Mouse (Mus musculus) T-helper 2 cell (primary cell): Measurements from ENCODE around the gene App.

ENCODE experiments used
- in situ Hi-C: fragments of 300-600 bp; cut with MboI, MseI; formaldehyde crosslinking; loops from one replicate; pipeline ENCODE4 v1.15.1; 2025; ENCODE audit warnings: high pct_unique_total_duplicates

App gene

DNA sequence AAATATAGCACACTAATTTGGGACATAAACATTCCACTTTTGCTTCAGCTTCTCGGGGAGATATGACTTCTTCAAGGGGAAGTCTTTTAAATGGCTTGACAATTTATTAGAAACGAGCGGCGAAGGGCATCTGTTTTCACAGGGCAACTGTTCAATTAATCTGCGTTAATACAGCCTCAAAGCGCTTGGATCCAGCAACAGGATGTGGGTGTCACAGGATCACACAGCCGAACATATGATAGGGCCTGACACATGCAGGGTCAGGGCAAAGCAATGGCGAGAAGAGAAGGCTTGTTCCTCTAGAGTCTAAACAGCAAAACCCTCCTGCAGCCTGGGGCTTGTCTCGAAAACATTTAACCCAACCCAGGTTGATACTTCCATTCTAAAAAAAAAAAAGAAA is 22.7 kb downstream of the App start:
- in situ Hi-C loops: no loop called here

DNA sequence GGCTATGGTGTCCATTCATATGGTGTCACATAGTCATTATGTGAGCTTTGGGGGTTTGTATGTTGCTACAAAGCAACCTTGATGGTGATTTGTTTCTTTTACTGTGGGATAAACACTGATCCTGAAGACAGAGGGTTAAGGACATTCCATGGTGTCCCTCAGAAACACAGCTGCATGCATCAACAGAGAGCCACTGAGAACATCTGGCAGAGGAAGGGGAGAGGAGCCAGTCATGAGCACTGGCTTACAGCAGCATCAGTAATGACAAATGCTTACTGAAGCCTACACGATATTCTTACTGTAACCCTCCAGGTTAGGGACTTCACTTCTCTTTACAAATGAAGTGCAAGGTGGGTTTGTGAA is 24.1 kb downstream of the App start:
- in situ Hi-C loops: no loop called here

DNA sequence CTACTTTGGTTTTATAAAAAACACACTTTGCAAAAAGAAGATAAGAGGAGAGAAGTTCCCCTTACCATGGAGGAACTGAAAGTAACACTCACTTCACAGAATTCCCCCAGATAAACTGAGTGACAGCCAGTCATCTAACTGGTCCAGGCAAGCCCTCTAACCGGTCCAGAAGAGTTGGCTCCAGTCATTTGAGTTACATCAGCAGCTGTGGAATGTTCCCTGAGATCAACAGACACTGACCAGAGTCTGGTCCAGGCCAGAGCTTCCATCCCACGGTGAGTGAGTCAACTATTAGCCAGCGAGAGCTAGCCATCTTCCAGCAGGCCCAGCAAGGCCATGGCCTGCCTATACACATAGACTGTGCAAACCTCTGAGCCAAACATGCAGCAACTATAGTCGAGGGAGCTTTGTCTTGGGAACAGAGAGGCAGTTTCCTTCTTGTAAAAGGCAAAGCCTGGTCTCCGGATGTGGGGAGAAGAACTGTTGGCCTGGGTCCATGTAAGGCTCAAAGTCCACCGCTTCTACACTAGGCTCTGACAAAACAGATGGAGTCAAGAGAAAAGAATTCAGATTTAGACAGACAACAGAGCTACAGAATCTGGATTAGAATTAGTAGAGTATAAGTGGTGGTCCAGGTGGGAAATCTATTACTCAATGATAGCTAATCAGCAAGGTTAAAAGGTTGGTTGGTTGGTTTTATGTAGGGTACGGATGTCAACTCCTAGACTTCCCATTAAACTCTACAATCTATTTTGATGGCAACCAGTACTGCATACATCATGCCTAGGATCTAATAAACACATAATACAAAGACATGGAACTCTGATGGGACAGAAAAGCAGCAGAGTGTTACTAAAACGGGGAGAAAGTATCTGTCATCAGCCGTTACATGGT is 24.7 kb downstream of the App start:
- in situ Hi-C loops: no loop called here

DNA sequence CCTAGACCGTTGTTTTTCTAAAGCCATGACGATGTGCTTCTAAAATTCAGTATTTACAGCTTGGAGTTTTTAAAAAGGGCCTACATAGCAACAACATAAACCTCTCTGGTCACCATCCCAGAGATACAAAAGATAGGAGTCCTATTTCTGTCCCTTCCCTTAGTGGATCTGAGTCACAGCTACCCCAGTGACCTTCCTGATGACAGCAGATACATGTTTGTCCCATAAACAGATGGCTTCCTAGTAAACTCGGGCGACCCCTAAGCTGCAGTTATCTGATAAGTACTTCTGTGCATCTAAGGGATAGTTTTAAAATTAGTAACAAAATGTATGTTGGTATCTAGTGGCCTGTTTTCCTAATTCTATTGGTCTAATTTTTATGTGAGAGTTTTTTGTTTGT is 26.1 kb downstream of the App start:
- in situ Hi-C loops: no loop called here

DNA sequence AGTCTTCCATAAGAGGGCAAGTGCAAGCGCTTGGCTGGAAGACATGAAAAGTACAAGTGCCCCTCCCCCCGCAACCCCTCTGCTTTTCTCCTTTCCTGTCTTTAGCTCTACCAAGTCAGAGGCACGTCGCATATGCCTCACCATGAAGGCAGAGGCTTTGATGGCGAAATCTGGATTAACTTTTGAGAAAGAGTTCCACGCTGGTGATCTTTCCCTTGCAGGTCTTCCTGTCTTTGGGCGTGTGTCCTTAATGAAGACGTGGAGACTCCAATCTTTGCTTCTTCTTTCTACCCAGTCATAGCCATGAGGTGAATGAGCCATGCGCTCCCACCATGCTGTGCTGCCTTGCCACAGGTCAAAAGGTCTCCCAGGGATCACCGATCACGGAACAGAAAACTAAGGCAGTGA is 27.8 kb downstream of the App start:
- in situ Hi-C loops: no loop called here

DNA sequence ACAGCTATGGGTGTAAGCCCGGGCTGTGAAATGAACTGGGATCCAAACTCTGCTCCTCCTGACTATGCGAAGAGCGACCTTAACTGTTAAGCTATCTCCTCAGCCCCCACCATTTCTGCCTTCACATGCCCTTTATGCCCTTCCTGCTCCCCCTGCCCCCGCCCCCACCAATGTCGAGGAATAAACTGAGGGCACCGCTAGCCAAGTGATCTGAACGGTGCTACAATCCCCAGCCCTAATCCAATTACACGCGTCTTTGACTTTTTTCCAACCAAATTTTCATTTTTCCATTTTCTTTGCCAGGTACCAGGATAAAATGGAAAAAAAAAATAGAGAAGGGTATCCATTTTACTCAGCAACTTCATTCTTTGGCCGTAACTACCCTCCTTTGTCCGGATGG is 28.2 kb downstream of the App start:
- in situ Hi-C loops: no loop called here

DNA sequence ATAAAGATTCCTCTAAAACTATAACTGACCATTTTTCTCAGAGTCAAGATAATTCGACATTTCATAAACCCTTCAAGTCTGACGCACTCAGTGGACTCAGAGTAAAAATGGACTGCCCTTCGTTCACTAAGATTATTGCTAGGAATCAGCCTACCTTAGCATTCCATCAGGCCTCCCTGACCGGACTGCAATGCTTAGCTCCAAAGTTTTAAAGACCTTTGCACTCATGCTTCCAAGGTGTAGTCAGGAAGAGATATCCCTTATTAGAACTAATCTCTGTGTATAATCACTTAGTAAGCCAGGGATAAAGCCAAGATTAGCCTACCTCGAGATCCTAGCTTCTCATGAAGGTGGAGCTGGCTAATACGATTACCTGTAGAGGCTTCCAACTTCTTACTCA is 29.2 kb downstream of the App start:
- in situ Hi-C loops: no loop called here

DNA sequence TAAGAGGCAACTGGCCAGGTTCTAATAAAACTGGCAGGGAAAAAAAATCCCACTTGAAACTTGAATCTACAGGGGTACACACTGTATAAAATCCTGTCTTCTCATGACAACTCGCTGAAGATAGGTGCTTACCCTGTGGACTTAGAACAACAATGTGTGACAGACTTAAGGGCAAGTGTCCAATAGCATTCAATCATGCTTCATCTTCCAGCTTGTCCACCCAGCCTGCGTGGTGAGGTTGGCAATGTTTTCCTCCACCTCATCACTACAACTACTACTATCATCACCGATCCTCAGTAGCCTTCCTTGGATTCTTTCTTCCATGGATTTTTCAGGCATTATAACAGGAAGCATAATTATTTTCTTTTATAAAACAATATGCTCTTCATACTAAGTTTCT is 29.7 kb downstream of the App start:
- in situ Hi-C loops: no loop called here

DNA sequence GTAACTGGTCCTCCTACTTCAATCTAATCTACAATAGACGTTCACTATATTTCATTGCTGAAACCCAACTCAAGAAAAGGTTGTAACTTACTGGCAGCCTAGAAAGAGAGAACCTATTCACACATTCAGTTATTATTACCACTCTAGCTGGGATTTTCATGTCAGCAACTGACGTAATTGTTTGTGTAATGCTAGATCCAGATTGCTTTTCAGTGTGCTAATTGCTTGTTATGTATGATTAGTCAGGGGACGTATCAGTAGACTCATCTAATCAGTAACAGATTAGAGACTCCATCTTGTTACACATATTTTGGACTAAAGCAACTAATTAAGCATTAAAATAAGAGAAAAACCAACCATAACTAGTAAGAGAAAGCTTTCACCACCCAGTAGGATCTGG is 30.4 kb downstream of the App start:
- in situ Hi-C loops: no loop called here

DNA sequence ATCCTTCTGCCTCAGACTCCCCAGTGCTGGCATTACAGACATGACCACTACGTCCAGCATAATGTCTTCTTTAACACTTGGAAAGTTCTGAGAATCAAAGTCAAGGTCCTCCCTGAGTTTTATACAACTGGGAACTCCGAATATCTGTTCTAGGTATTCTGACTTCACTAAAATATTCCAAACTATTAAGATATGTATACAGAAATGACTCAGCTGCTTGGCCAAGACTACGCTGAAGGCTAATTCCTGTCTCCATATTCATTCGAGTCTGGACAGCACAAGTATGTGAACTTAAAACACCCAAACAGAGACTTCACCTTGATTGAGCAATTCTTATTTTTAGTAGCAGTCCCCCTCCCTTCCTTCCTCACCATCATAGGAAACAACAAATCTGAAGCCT is 32.2 kb downstream of the App start:
- in situ Hi-C loops: no loop called here

DNA sequence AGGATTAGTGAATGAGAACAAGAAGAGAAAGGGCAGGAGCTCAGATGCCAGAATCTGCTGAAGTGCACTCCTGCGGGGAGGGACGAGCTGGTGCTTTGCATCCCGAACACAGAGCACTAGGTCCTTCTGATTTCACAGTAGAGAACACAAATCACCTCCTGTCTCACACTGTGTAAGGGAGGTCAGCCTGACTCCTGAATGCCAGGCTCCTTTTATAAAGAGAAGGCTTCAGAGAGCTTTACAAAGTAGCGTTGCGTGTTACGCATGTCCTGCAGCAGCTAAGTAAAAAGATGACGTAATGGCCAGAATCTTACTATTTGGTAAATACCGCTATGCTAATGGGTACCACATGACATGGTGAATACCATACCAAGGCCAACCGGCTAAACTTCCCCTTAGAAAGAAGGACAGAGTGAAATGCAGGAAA is 34.4 kb downstream of the App start:
- in situ Hi-C loops: no loop called here

DNA sequence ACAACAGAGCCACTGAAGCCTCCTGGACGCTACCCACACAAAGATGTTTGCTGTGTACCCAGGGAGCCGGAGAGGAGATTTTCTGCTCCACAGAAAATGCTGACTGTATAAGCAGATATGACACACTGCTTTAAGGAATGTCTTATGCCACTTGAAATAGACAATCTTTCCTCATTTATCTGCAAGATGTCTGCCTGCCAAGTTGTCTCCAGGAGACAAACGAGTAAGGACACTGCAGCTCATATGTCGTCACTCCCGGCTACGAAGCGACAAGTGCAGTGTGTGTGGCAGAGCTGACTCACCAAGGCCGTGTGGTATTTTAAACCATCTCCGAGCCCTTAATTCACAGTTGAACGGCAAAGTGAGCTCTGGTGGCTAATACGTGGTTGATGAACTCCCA is 36.2 kb downstream of the App start:
- in situ Hi-C loops: no loop called here

DNA sequence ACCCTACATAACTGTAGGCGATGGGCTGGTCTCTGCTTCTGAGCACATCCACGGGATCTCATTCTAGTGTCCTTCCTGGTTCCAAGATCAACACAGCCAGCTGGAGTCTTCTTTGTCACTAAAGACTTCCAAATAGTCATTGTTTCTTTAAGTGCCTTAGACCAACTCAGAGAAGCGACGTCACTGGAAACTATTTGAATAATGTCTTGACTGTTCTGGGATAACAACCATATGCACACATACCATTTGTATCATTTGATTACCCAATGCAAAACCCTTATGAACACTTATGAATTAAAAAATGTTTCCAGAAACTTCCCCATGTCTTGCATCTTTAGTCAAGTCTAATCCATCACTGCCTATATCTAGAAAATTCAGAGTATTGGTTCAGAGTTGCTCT is 37.5 kb downstream of the App start:
- in situ Hi-C loops: no loop called here

DNA sequence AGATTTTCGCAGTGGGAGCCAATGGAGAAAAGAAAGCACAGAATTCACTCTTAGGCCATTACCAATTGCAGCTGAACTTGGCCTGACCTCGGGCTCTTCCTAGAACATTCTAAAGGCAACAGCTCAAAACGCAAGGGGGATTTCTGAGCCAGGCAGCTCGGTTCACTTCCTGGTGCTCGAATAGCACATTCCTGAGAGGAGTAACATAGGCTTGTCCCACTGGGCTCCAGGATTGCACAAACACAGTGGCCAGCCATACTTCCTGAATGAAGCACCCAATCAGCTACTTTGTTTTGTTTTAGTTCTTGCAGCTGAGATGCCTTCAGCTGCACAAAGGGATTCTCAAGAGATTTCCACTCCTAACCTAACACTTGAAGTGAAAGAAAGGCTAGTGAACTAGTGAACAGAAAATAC is 40.1 kb downstream of the App start:
- in situ Hi-C loops: no loop called here

DNA sequence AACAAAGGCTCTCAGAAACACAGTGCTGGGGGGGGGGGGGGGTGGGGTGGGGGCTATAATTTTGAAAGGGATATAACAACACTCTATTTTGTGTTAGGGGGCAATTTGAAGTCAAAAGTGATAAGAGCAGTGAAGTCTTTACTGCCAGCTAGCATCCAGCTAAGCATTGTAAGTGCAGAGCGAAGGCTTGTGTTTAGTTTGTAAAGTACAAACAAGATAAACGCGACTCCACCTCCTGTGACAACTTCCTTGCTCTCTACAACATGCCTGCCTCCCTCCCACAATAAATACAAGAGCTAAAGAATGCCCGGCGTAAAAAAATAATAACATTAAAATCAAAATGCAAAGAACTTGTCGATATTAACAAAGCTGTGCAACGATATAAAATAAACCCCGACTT is 40.5 kb downstream of the App start:
- in situ Hi-C loops: no loop called here

DNA sequence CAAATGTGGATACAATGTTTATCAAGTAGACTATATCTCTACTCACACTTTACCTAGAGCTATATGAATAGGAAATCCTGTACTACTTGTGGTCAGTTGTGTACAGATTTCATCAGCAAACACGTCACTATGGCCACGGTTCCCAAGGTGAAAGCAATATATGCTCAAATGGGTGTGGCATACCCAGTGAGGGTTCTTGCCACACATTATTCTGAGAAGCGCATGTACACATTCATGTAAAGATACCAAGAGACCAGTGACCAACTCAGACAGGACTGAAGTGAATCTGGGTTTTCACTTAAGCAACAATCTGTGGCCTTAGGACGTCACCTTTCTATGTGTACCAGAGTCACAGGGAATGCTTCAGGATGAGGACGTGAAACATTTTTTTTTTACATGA is 41.4 kb downstream of the App start:
- in situ Hi-C loops: no loop called here

DNA sequence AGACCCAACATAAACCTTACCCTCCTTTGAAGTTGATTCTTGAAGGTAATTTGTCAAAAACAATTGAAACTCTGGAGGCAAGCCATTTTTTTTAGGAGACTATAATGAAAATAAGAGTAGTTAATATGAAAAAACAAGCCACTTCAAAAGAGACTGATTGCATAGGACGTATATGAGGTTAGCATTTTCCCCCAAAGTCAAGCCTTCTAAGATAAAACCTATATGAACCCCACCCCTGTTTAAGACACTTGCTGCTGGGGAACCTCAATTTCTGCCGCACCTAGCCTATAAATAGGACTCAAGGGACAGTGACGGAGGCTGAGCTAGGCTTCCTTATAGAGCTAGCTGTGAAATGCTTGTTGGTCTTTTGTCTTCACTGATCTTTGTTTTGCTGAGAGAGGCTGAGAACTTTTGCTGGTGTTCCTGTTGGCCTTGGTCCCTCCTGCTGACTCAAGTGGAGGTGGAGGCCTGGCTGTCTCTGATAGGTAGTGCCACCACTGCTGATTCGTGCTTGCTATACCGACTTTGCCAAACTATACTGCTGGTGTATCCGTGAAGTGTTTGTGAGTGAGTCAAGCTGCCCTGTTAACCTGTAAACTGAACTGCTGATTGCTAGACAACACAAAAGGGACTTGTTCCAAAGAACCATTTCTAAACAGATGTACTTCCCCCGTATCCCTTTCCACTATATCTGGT is 42.6 kb downstream of the App start:
- in situ Hi-C loops: no loop called here

DNA sequence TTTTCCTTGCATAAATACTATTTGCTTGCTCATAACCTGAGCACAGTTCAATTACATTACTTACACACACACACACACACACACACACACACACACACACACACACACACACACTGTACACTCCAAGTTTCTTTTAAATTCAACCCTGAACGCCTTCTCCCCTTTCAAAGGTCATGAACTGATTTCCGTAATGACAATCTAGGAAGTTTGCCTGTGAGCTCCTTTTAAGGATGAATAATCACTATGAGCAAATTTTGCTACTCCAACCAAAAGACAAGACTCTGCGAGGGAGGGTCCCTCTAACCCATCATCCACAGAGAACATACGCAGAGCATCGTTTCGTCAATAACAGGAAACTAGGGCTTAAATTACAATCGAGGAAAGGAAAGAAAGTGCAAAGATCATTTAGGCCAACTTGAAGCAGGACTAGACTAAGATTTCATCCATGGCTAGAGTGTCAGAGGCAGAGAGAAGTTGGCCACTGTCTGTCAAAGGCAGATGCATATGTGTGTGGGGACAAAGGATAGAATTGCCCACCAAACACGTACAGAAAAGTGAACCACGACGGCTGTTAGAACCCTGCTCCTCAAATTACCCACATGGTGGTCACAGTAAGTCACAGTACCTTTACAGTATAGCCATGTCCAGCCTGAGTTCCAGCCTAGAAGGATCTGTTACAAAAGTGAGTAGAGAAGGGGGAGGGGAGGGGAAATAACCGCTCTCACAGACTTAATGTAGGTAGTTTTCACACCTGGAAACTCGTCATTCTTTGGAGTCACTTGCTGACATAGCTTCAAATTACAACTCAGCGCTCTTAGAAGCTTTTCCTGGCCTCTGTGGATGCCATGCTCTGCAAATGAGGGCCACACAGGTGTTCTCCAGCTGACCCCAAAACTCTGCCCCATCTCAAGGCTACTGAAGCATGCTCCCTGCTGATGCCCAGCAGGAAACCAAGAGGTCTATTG is 44.6 kb downstream of the App start:
- in situ Hi-C loops: loop anchor here (10.0 kb wide), 1 partner anchor 654 kb away; no protein-coding TSS in a partner anchor

DNA sequence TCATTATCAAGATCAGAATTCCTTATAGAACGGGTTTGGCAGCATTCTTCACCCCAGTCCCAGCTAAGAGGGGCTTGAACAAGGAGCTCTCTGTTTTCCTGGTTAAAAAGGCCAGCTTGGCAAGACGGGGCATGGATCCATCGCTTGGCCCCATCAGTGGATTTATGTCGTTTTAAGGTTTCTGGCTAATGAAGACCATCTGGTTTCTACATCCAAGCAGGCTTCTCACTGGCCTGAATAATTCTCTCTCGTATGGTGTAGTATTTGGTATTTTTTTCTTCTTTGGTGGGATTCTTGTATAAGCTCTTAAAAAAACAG is 45.3 kb downstream of the App start:
- in situ Hi-C loops: loop anchor here (10.0 kb wide), 1 partner anchor 654 kb away; no protein-coding TSS in a partner anchor

DNA sequence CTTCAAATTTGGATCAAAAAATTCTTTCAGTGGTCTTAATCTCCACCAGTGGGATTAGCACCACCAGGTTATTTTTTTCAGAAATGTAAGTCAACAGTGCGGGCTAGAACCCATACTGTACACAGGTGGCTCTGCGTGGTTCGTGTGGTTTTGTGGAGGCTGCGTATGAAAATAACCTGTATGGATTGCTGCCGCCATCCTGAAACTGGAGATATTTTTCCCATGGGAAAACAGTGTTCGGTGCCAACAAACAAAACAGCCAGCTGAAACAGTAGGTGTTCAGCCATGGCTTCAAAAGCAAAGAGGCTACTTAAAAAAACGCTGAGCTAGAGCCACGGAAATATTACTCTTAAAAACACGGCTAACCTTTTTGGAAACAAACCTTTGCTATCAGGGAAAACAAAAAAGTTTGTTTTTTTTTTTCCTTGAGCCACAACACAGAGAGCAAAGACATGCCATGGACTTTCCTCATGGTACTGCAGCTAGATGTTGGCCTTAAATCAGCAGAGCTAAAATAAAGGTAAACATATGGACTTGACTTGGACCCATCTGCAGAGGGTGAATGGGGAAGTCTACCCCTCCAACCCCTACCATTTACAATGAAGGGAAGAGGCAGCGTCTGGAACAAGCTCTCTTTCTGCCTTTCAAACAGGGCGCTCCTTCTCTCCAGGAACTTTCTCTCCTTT is 45.8 kb downstream of the App start:
- in situ Hi-C loops: loop anchor here (10.0 kb wide), 1 partner anchor 653 kb away; no protein-coding TSS in a partner anchor

DNA sequence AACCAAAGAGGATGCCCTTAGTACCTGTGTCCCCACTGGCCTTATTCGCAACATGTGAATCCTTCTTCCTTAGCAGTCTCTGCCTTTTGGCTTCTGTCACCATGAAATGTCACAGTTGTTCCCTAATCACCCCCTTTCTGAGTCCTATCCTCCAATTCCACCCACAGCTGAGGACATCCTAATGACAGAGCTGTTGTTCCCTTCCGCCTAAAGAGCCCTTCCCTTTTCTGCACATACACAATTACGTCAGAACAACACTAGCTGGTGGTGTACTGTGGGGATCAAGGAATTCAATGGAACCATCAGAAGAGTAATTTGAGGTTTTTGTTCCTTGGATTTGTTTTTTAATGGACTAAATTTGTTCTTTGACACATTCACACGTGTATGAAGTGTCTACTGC is 48.9 kb downstream of the App start:
- in situ Hi-C loops: loop anchor here (10.0 kb wide), 1 partner anchor 650 kb away; no protein-coding TSS in a partner anchor
